Mouse (Mus musculus): ENCODE data around the gene Olfr750.

Olfr750 gene

DNA sequence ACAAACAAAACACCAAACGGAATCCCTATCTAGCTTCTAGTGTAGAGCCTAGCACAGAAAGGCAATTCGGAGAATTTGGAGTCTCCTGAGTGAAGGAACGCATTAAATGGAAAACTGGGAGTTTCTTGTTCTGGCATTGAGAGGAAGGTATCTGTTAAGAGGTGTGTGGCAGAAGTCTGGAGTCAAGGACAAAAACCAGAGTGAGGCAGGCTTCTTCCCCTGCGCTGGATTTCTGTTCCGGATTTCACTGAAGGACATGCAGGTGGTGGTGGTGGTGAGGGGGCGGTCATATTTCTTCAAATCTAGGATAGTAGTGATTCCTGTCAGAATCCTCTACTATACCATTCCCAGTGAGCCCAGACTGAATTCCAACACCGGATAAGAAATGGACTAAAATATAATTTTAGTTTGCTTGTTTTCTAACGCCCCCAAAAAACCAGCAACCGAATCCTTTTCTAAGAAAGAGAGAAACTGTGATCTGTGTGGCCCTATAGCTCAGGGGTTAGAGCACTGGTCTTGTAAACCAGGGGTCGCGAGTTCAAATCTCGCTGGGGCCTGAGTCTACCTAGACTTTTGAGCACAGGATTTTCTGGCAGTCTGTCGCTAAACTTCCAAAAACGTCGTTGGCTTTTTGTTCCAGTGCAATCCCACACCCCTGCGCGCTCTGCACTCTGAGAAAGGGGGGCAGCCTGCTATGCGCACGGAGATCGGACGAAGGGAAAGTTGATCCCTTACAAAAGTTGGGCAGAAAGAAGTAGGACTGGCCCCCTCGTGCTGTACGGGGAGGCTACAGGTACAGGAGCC, 14.1 kb upstream of the Olfr750 start:
- DNase-seq, result peak; percentile 83

DNA sequence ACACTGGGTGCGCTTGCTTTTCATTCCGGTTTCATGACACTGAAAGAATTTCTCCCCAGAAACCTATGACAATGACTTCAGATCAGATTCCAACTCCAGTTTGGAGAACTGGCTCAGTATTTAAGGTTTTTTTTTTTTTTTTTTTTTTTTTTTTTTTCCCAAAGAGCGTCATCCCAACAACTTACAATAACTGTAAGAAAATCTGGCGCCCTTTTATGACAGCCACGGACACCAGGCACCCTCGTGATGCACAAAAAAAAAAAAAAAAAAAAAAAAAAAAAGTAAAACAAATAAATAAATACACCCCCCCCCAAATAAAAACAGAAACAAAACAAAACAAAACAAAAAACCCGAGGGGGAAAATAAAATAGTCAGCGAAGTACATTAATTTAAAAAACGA, 13.5 kb upstream of the Olfr750 start:
- peak; percentile 19 for DNase-seq

DNA sequence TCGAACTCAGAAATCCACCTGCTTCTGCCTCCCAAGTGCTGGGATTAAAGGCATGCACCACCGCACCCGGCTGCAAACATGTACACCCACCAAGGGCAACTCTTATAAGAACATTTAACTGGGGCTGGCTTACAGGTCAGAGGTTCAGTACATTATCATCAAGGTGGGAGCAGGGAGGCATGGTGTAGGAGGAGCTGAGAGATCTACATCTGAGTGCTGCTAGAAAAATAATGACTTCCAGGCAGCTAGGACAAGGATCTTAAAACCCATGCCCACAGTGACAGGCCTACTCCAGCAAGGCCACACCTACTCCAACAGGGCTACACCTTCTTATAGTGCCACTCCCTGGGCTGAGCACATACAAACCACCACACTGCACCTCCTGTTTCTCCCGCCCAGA, 11.7 kb upstream of the Olfr750 start:
- no peak for DNase-seq

DNA sequence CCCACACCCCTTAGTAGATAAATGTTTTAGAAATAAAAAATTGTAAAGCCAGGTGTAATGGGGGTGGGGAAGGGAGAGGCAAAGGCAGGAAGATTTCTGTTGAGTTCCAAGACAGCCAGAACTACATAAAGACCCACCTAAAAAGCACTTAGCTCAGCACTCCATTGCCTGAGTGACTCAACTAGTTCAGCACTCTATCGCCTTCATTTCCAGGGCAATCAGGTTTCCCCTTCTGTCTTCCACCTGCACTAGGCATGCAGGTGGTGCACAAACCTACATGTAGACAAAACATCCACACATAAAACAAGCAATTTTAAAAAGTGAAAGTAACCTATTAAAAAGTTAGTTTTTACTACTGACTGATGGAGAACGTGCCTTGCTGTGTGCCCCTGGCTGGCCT, 10.9 kb upstream of the Olfr750 start:
- no peak for DNase-seq

DNA sequence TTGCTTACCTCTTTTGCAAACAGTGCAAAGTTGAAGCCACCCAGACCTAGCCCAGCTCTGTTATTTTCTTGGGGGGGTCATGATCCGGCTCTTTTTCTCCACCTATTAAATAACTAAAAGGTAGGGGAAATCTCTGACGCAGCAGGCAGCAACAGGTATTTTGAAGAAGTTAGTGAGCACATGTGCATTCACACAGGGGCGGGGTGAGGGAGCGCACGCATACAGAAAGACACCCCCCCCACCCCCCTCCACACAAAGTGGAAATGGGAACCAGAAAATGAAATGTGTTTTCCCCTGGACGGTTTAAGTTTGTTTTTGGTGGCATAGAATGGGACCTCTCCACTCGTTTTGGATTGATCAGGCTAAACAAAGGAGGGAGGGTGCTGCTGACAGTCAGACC, 9.6 kb upstream of the Olfr750 start:
- DNase-seq, result no peak

DNA sequence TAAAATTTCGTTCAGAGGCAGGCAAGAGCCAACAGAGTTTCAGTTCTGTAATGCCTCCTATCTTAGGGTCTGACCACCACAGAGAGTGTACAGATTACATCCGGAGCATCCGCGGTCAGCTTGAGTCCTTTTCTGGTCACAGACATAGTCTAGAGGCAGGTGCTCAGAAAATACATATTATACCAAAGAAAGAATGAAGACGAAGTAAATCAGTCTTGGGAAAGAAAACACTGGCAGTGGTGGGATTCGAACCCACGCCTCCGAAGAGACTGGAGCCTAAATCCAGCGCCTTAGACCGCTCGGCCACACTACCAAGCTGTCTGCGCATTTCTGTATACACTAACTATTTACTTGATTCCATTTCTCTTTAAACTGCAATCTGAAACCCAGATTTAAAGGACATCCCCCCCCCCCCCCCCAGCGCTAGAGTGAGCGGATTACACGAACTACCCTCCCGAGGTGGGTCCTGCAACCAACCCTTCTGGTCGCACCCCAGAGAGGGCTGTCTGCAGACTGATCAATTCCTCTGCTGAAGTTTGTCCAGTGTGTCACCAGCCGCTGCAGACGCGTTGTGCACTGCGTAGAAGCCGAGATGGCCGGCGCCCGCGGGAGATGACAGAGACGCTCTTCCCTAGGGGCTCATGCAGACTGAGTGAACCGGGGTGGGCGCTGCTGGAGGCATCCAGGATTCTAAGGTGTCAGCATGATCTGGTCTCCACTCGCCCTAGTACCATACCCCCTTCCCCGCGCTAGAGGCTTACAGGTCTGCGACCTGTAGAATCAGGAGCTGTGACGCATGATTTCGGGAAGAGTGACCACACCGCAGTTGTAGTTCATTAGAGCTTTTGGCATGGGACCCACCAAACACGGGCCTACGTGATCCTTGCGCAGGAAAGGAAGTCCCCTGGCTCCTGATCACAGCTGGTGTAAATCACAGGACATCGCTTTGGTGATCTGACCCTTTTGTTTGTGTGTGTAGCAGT, 8.7 kb upstream of the Olfr750 start:
- peak; percentile 72 for DNase-seq

DNA sequence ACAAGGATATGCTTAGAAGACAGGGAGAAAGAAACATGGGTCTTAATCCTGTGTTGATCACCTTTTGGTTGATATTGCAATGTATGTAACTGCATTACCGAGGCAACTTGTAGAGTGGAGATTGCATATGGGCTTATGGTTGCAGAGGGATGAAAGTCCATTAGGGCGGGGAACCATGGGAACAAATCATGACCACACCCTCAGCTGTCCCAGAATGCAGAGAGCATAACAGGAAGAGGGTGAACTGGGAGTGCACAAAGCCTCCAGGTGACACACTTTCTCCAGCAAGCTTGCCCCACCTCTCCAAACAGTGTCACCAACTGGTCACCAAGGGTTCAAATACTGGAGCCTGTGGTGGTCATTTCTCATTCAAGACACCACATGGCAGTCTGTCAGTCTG, 6.8 kb upstream of the Olfr750 start:
- DNase-seq, result no peak

DNA sequence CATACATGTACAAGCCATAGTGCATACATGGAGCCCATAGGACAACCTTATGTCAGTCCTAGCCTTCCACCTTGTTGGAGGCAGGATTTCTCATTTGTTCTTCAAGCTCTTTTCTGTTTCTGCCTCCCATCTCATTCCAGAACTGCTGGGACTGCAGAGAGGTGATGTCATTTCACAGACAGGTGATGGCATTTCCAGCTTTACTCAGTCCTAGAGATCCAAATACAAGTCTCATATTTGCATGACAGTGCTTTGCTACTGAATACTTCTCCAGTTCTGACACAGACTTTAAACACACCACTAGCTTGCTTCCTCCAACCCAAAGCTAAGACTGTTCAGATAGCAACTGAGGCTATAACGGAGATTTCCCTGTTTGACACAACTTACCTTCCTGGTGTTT, 4.9 kb upstream of the Olfr750 start:
- DNase-seq, result no peak

DNA sequence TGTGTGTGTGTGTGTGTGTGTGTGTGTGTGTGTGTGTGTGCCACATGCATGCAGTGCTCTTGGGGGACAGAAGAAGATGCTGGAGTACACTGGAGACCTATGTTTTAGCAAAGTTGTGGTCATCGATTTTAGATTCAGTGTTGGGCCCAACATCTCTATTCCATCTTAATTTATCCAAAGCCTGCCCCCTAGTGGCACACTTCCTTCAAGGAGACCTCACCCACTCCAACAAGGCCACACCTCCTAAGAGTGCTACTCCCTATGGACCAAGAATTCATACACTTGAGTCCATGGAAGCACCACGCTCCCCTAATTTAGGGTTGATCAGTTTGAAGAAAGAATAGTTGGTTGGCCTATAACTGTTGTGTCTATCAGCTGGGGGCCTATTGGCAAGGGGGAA, 4.6 kb downstream of the Olfr750 start:
- peak; percentile 66 for DNase-seq

DNA sequence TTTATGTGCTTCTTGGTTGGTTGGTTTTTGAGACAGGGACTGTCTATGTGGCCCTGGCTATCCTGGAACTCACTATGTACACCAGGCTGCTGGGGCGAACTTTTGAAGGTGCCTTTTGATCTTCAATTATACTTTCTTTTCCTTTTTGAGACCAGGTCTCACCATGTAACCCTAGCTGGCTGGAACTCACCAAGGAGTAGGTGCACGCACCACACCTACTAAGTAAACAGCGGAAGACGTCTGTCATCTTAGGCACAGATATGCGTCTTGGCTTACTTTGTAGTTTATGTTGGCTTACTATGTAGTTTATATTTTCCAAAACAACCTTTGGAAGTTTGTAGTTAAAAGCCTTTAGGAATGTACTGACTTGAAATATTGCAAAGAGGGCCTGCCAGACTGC, 5.3 kb downstream of the Olfr750 start:
- DNase-seq, result no peak

DNA sequence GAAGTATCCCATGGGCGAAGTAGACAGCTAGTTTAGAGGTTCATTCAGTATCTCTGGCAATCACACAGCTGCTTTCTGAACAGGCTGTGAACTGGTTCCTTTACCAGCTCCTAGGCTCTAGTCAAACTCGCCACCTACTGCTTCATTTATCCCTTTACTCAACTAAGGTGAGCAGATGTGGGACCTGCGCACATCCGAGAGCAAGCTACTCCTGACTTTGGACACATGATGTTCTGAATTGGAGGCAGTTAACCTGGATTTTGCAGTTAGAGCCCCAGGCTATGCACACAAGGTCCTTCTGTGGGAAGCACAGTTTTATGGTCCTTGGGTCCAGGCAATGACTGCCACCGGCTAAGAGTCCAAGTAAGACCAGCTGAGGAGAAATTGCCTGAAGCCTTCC, 13.5 kb downstream of the Olfr750 start:
- DNase-seq, result no peak

DNA sequence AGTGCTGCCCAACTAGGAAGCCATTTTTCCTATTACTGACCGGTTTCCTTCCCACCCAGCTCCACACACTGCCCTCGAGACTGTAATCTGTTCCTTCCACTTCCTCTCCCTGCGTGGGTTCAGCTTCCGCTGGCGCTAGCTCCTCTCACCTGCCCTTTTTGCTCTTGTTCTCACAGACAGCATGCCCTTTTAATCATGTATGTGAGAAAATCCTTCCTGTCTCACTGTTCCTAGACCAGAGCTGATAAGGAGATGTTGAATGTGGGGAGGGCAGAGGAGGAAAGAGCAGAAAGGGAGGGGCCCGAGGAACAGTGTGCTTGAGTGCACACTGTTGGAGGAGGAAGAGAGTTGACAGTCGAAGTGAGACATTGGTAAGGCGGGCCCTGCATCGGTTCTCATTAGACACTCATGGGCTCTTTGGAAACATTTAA, 16.8 kb downstream of the Olfr750 start, which contains the start of gene Rnase12:
Gene Rnase12, minus strand, starts transcription at position 261 of the 431 bp plus-strand sequence.
- peak; percentile 41 for DNase-seq

DNA sequence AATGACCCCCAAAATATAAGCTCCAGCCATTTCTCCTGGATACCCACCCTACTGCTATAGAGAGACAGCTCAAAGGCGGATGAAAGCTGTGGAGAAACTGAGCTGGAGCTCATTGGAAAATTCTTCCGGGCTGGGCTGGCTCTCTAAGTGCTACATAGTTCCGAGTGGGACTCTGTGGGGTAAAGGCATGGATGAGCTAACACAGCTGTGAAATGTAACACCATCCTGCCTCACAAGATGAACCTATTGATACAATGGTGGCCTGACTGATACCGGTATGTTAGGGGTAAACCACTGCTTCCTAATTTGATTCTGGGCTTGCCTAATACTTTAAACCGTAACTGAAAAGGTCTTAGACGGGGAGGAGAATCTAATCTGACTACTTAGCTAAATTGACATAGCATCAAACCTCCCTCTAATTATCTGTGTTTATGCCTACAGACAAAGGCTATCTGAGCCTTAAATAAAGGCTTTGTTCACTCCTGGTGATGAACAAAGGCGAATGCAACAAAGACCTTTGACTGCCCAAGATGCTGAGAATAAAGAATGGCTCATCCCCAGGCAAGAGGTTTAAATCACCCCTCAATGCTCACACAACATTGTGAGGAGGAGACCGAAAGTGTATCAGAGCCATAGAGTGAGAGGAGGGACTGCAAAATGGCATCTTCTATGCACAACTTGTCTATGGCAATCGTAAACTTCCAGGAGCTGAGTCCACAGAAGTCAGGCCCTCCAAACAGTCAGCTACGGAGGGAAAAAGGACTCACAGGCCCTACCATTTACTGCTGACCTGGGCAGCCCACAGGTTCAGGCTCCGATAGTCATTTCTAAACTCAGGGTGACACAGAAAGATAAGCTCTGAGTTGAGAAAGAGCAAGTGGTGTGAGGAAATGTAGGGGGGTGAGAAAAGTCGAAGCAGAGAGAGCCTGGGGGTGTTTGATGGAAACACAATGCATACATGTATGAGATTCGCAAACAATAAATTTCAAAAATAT, 19.7 kb downstream of the Olfr750 start:
- peak; percentile 83 for DNase-seq

DNA sequence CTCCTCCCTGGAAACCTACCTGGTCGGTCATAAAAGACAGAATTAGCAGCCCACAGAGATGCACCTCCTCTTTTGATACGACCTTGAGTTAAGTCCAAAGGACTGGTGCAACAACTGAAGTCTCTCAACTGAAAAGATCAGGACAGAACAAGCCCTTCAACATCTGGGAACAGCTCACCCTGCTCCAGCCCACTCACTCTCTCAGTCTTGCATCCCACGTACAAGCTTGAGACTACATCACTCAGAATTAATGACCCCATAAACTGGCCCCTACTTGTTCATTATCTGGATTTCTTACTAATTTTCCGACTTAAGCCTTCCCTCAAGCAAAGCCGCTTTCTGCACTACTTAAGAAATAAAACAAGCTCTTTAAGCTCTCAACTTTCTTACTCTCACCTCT, 21.1 kb downstream of the Olfr750 start:
- DNase-seq, result no peak

DNA sequence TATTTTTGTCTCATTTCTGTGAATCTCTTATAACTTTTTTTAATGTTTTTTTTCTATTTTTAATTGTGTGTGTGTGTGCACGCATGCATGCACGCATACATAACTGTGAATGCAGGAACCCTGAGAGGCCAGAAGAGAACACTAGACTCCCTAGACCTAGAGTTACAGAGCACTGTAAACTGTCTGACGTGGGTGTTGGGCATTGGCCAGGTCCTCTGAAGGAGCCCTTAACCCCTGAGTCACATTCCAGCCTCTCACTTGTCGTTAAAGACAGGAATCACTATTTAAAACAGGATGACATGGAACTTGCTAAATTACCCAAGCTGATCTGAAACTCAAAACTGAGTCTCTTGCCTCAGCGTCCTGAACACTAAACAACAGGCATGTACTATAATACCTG, 22.3 kb downstream of the Olfr750 start:
- no peak for DNase-seq

DNA sequence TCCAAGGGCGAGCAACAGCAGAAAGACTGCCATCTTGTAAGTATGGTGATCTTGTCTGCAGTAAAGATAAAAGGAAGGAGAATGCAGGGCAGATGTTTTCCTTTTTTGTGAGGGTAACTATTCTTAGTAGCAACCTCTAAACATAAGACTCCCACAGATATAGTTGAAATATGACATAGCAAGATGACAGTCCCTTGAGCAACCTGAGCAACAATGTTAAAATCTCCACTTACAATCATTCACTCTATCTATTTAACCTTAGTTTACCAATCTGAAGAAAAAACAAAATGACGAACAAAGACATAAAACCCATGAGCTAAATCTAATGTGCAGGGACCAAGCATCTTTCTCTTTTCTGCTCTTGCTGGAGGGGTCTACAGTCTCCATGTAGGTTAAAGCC, 24.2 kb downstream of the Olfr750 start, which contains the start of gene Rnase11:
Gene Rnase11, minus strand, starts transcription at position 101 of the 400 bp plus-strand sequence.
- DNase-seq, result no peak

DNA sequence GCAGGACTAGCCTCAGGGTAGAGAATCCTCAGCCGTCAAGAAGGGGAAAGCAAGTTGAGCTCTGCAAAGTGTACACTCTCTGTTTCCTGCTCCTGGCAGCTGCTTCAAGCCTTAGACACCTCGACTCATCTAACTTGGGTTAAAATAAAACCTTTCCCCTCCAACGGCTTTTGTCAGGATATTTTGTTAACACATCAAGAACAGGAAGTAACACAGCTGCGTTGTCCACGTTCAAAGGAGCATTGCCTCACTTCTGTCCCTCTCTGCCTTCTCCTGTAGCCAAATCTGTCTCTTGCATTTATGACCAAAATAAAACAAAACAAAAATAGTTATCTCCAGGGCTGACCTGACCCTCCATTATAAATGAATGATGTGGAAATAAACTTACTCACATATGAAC, 26.4 kb downstream of the Olfr750 start:
- DNase-seq, result no peak

DNA sequence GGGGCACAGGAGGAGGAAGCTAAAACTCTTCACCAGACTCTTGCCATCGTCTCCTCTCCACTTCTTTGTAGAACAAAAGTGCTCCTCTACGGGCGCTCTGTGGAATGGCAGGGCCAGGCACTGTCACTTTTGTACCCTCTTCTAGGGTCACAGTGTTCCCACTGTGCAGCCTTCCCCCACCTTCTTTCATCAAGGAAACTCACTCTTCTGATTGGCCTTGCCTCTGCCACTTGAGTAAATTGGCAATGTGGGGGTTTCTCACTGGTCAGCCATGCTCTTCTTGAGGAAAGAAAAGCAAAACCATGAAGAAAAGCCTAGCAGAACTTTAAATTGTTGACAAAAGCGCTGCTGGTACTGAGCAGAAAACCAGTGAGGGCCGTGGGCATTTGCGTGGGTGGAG, 32.5 kb downstream of the Olfr750 start, which contains the start of gene Rnase9:
Gene Rnase9, minus strand, starts transcription at position 101 of the 400 bp plus-strand sequence.
- no peak for DNase-seq

DNA sequence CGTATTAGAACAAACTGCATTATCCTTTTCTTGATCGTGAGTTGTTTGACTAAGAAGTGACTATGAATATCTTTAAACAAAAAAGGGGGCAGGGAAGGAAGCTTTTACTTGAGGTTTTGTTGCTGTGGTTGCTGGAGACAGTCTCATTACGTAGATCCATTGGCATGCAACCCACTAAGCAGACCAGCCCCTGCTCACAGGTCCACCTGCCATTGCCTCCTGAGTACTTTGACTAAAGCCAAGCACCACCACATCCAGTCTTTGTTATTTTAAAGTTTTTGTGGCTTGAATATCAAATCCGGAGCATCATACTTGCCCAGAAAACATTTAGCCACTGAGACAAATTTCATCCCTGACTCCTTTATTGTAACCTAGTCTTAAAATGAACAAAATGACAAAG, 38.0 kb downstream of the Olfr750 start:
- DNase-seq, result no peak

DNA sequence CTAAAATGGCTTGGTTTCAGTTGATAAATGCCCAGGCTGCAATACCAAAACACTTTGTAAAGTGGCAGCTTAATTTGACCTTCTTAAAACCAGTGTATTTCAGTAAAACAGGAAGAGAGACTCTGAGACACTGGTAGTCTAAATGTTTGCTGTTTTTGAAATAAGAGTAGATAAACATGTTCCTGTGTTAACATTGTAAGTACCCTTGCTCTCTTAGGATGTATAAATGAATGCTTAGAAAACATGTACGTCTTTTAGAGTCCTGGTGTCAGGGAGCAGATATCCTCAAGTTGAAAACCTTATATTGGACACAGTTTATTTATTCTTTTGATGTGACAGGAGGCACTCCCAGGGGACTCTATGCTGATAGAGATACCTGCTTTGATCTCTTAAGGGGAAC, 39.0 kb downstream of the Olfr750 start:
- no peak for DNase-seq

DNA sequence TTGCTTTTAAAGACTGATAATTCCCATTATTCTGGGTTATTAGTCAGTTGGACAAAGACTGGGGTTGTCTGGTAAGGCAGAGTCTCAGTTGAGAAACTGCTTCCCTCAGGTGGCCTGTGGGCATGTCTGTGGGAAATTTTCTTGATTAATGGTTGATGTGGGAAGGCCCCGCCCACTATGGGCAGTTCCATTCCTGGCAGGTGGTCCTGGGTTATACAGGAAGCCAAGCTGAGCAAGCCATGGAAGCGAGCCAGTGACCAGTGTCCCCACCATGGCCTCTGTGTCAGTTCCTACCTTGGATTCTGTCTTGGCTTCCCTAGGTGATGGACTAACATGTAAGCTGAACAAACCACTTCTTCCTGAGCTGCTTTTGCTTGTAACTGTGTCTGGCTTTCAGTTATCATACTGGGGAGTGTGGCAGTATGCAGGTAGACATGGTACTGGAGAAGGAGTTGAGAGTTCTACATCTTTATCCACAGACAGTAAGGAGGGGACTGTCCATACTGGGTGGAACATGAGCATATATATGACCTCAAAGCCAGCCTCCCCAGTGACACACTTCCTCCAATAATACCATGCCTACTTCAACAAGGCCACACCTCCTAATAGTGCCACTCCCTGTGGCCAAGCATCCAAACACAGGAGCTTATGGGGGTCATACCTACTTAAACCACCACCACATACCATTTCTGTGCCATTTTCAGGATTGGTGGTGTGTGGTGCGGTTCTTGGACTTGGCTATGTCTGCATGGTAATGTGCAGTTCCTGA, 46.7 kb downstream of the Olfr750 start:
- DNase-seq, result no peak

Data from retina, postnatal 1 day (tissue).